Mouse (Mus musculus) midbrain, postnatal 0 days (tissue): ENCODE results near the gene Cd300lg. TPM values are rescaled to one million over a fixed set of nuclear protein-coding genes. Genes with fewer than 3 reads are reported as not detected.

Experiments
- ATAC-seq: fragments of 200-750 bp; cut with Nextera tagmentation; 2 replicates; pipeline ENCODE4 v1.8.0; 2017; ENCODE audit warnings: moderate number of reproducible peaks, mild to moderate bottlenecking, moderate TSS enrichment, moderate library complexity; ENCODE audit not compliant: low FRiP score
- DNase-seq: peaks from one replicate; pipeline ENCODE4 v3.0.0-alpha.2; 2015; ENCODE audit warnings: low spot score
- H3K27ac ChIP-seq: fragments of 300-500 bp; sonication (generic); 2 replicates; pipeline ENCODE4 v1.5.1; 2014; ENCODE audit warnings: low read depth, mild to moderate bottlenecking, low read length, mixed read lengths
- H3K27me3 ChIP-seq: fragments of 300-500 bp; sonication (generic); 2 replicates; pipeline ENCODE4 v1.6.1; 2014; ENCODE audit warnings: low read length, control low read depth, mixed read lengths; ENCODE audit not compliant: insufficient read depth
- H3K36me3 ChIP-seq: fragments of 300-500 bp; sonication (generic); 2 replicates; pipeline ENCODE4 v1.6.1; 2014; ENCODE audit warnings: low read length, control low read depth, mixed read lengths; ENCODE audit not compliant: insufficient read depth
- H3K4me1 ChIP-seq: fragments of 300-500 bp; sonication (generic); 2 replicates; pipeline ENCODE4 v1.6.1; 2014; ENCODE audit warnings: mild to moderate bottlenecking, control low read depth, antibody characterized with exemption, low read length, mixed read lengths; ENCODE audit not compliant: insufficient read depth
- H3K4me2 ChIP-seq: fragments of 300-500 bp; sonication (generic); 2 replicates; pipeline ENCODE4 v1.6.1; 2014; ENCODE audit warnings: low read depth, mild to moderate bottlenecking, low read length, mixed read lengths; ENCODE audit not compliant: poor library complexity, severe bottlenecking
- H3K4me3 ChIP-seq: fragments of 300-500 bp; sonication (generic); 2 replicates; pipeline ENCODE4 v1.5.1; 2014; ENCODE audit warnings: low read depth, mild to moderate bottlenecking, low read length, moderate library complexity
- H3K9ac ChIP-seq: fragments of 300-500 bp; sonication (generic); replicated peaks from 2 replicates; pipeline ENCODE4 v1.6.1; 2014; ENCODE audit warnings: mild to moderate bottlenecking, low read length, moderate library complexity, mixed read lengths; ENCODE audit not compliant: poor library complexity, severe bottlenecking
- H3K9me3 ChIP-seq: fragments of 300-500 bp; sonication (generic); 2 replicates; pipeline ENCODE4 v1.6.1; 2016; ENCODE audit warnings: low read length, control low read depth
- CTCF ChIP-seq: IDR thresholded peaks from 2 replicates; pipeline ENCODE4 v1.5.1; 2016; ENCODE audit warnings: antibody characterized with exemption, mild to moderate bottlenecking
- WGBS: fragments of 180-500 bp; shearing (Covaris S2); extraction: QIAGEN DNeasy Blood & Tissue Kit; methylation state at CpG from one replicate; pipeline ENCODE4 v1.1.7; 2014; 5-methylcytosine and 5-hydroxymethylcytosine counted together
- polyA plus RNA-seq: library from polyadenylated mRNA; unstranded; fragments of >200 nt; fragmentation: Nextera tagmentation; extraction: Ambion mirVana; gene quantifications from 2 replicates; pipeline ENCODE4 v1.2.1, GENCODE M21; 2015
- total RNA-seq: library from RNA; depleted of rRNA; stranded (reverse); fragments of >200 nt; gene quantifications from 2 replicates; pipeline ENCODE4 v1.2.3, GENCODE M21; 2014

The Cd300lg gene
- total and polyA plus RNA-seq, 2 experiments from 2014 or later: 0.25 TPM; not detected in 1

DNA sequence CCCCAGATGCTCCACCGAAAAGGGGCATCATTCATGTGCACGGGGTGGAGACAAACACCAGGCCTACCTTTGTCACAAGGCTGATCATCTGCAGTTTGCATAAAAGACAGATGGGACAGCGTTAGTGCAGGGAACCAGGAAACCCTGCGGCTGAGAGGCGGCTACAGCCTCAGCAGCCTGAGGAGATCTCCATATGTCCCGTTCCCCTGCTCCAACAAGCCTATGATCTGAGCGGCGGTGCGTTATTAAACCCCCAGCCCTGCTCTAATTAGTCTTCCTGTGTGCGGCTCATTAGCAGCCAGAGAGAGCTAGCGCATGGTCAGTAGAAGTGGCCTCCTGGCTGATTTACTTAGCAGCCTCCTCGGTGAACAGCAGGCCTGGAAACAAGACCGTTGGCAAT lies 31.2 kb upstream of the Cd300lg start:
- no peak for ATAC-seq
- no peaks in the 10 kb centered on the region for H3K27me3 ChIP-seq
- no peak overlapping the region for H3K27ac ChIP-seq
- no peak overlapping the region for H3K4me3 ChIP-seq
- H3K9me3 ChIP-seq: no peaks in the 10 kb centered on the region
- peak; percentile 90 for DNase-seq
- WGBS: 53% methylated on average over 13 of the region's 13 CpGs
- H3K36me3 ChIP-seq: peaks cover 53% of the 10 kb centered on the region
- no peak overlapping the region for H3K4me2 ChIP-seq
- no peak overlapping the region for H3K9ac ChIP-seq
- TF ChIP-seq CTCF: no peak
- H3K4me1 ChIP-seq: no peaks in the 10 kb centered on the region

DNA sequence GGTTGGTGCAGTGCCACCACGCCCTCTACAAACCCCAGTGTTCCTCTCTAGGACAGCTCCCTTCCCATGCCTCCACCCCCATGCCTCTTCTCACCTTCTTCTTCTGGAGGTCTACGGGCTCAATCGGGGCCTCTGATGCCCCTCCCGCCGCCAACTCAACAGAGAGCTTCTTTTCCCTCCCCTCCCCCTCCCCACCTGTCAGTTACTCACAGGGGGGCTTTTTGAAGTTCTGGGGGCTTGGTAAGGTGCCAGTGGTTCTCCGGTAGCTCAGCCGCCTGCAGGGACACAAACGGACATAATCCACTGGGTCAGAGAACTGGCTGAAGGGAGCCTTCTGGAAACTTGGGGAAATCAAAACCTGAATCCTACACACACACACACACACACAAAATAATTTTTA lies 29.8 kb upstream of the Cd300lg start:
- H3K36me3 ChIP-seq: peaks cover 62% of the 10 kb centered on the region
- H3K4me2 ChIP-seq: no peak overlapping the region
- H3K9me3 ChIP-seq: no peaks in the 10 kb centered on the region
- H3K9ac ChIP-seq: no peak overlapping the region
- H3K27me3 ChIP-seq: no peaks in the 10 kb centered on the region
- no peak overlapping the region for H3K27ac ChIP-seq
- 73% methylated on average over 8 of the region's 8 CpGs for WGBS
- TF ChIP-seq CTCF: no peak
- no peak overlapping the region for H3K4me3 ChIP-seq
- DNase-seq: no peak
- H3K4me1 ChIP-seq: no peaks in the 10 kb centered on the region
- no peak for ATAC-seq

DNA sequence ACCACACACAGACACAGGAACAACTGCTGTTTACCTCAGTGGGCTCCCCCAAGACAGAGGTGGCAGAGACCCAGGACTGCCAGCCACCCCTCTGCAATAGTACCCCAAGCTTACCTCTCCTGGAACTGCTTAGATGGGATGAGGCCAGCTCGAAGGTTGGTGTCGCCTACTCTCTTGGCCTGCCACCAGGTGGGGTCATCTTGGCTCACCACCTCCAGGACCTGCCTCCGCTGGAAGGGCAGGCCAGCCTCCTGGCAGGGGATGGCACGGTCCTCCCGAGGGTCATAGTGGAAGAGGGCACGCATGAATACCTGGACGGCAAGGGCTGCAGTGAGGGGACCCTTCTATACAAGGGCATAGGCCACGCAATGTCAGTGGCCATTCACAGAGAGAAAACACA lies 28.1 kb upstream of the Cd300lg start:
- ATAC-seq: no peak
- 94% methylated on average over 8 of the region's 8 CpGs for WGBS
- no peaks in the 10 kb centered on the region for H3K4me1 ChIP-seq
- H3K9me3 ChIP-seq: no peaks in the 10 kb centered on the region
- DNase-seq: no peak
- no peak overlapping the region for H3K27ac ChIP-seq
- H3K27me3 ChIP-seq: no peaks in the 10 kb centered on the region
- H3K36me3 ChIP-seq: peaks cover 51% of the 10 kb centered on the region
- no peak overlapping the region for H3K9ac ChIP-seq
- TF ChIP-seq CTCF: no peak; the same call in 1 of the 2 replicates
- H3K4me3 ChIP-seq: no peak overlapping the region
- no peak overlapping the region for H3K4me2 ChIP-seq

DNA sequence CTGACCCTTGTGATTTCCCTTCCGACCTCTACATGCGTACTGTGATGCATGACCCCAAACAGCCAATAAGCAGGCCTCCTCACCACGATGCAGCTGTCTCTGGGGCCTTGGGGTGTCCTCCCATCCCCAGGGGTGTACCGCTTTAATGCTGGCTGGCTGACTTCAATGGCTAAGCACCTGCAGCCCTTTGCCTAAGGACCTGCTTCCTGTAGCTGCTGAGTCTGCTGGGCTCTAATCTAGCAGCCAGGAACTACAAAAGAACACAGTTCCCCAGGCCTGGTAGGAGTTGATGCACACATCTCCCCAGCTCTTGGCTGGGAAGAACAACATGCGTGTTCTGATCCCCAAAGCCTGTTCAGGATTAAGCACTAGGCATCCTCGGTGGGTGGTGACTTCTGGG lies 25.8 kb upstream of the Cd300lg start:
- no peak overlapping the region for H3K9ac ChIP-seq
- ATAC-seq (no peak), DNase-seq (no peak)
- no peaks in the 10 kb centered on the region for H3K27me3 ChIP-seq
- 59% methylated on average over 6 of the region's 6 CpGs for WGBS
- TF ChIP-seq CTCF: no peak
- no peak overlapping the region for H3K4me3 ChIP-seq
- no peak overlapping the region for H3K4me2 ChIP-seq
- H3K36me3 ChIP-seq: peaks cover 42% of the 10 kb centered on the region
- H3K4me1 ChIP-seq: no peaks in the 10 kb centered on the region
- no peak overlapping the region for H3K27ac ChIP-seq
- H3K9me3 ChIP-seq: no peaks in the 10 kb centered on the region

DNA sequence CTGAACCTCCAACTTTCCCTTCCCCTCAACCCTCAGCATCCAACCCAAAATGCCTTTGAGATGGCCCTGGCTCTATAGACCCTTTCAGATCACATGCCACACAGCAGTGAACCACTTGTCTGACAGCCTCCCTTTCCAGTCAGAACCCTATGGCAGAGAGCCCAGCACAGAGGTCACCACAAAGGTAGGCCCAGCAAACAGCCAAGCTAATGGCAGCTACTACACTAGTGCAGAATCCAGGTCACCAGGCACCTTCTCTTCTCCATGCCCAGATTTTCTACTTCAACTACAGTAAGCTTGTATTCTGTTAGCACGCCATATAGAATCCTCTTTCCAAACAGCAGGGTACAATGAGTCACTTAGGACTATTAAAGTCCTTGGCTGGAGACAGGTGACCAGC lies 25.2 kb upstream of the Cd300lg start:
- WGBS: 96% methylated on average over 1 of the region's 1 CpGs
- Histone ChIP-seq H3K27ac (no peak overlapping the region), H3K36me3 (peaks cover 42% of the 10 kb centered on the region), H3K4me1 (no peaks in the 10 kb centered on the region), H3K27me3 (no peaks in the 10 kb centered on the region), H3K9me3 (no peaks in the 10 kb centered on the region), H3K4me3 (no peak overlapping the region), H3K9ac (no peak overlapping the region), H3K4me2 (no peak overlapping the region)
- no peak for DNase-seq
- no peak for TF ChIP-seq CTCF
- no peak for ATAC-seq

DNA sequence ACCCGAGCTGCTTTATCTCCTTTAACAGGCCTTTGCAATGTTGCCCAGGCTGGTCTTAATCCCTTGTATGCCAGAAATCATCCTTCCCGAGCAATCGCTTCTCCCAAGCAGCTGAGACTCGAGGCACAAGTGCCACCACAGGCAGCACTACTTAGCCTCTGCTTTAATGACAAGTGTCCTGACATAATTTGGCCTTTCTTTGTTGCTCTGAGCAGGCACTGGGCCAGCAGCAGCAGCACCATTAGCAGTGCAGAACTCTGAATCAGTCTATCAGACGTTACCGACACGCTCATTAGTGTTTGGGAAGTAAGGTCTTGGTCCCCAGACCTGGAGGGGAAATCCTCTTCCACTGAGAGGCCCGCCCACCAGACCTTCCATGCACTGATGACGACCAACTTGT lies 21.6 kb upstream of the Cd300lg start:
- Histone ChIP-seq H3K4me1 (no peaks in the 10 kb centered on the region), H3K36me3 (peaks cover 25% of the 10 kb centered on the region), H3K27me3 (no peaks in the 10 kb centered on the region), H3K27ac (no peak overlapping the region), H3K4me3 (no peak overlapping the region), H3K9me3 (no peaks in the 10 kb centered on the region), H3K9ac (no peak overlapping the region), H3K4me2 (no peak overlapping the region)
- no peak for TF ChIP-seq CTCF
- DNase-seq: no peak
- 58% methylated on average over 9 of the region's 9 CpGs for WGBS
- no peak for ATAC-seq
